Mouse (Mus musculus) ES-Bruce4 (cell line): ENCODE measurements around the gene Cntn2. TPM values are rescaled to one million over a fixed set of nuclear protein-coding genes. Genes with fewer than 3 reads are reported as not detected.

ENCODE experiments used
- H3K27ac ChIP-seq: 2 replicates; pipeline ENCODE4 v1.5.1; 2012; ENCODE audit warnings: low read length, inconsistent platforms; ENCODE audit not compliant: insufficient read depth
- H3K27me3 ChIP-seq: 2 replicates; pipeline ENCODE4 v1.6.1; 2012; ENCODE audit warnings: mild to moderate bottlenecking, low read length, inconsistent platforms; ENCODE audit not compliant: control insufficient read depth, poor library complexity, insufficient read depth, severe bottlenecking
- H3K36me3 ChIP-seq: 2 replicates; pipeline ENCODE4 v1.6.1; 2012; ENCODE audit warnings: inconsistent platforms, mild to moderate bottlenecking, low read length, moderate library complexity; ENCODE audit not compliant: control insufficient read depth, poor library complexity, insufficient read depth, severe bottlenecking
- H3K4me1 ChIP-seq: one replicate; pipeline ENCODE4 v1.8.1; 2011; ENCODE audit warnings: low read length; ENCODE audit not compliant: control insufficient read depth, insufficient read depth
- H3K4me3 ChIP-seq: 2 replicates; pipeline ENCODE4 v1.5.1; 2011; ENCODE audit warnings: low read depth, mild to moderate bottlenecking, low read length
- H3K9ac ChIP-seq: 2 replicates; pipeline ENCODE4 v1.6.1; 2012; ENCODE audit warnings: low read depth, mild to moderate bottlenecking, inconsistent platforms; ENCODE audit not compliant: poor library complexity, severe bottlenecking
- H3K9me3 ChIP-seq: replicated peaks from 2 replicates; pipeline ENCODE4 v1.6.1; 2012; ENCODE audit warnings: mild to moderate bottlenecking, low read length, inconsistent platforms; ENCODE audit not compliant: control insufficient read depth, poor library complexity, insufficient read depth, severe bottlenecking
- CTCF ChIP-seq: IDR thresholded peaks from one replicate; pipeline ENCODE4 v1.8.1; 2011; ENCODE audit warnings: low read depth, low read length
- EP300 ChIP-seq: IDR thresholded peaks from 2 replicates; pipeline ENCODE4 v1.6.1; 2011; ENCODE audit warnings: low read depth, low read length; ENCODE audit not compliant: insufficient read depth
- POLR2A ChIP-seq: IDR thresholded peaks from one replicate; pipeline ENCODE4 v1.8.1; 2011; ENCODE audit warnings: low read length; ENCODE audit not compliant: insufficient read depth
- polyA plus RNA-seq: library from polyadenylated mRNA; stranded (reverse); fragments of >200 nt; gene quantifications from 2 replicates; pipeline ENCODE4 v1.2.4, GENCODE M21; 2011; ENCODE audit warnings: low read depth; ENCODE audit not compliant: missing spikeins, insufficient read depth, insufficient read length

The Cntn2 gene
- polyA plus RNA-seq, 1 experiment: 3.0 TPM

DNA sequence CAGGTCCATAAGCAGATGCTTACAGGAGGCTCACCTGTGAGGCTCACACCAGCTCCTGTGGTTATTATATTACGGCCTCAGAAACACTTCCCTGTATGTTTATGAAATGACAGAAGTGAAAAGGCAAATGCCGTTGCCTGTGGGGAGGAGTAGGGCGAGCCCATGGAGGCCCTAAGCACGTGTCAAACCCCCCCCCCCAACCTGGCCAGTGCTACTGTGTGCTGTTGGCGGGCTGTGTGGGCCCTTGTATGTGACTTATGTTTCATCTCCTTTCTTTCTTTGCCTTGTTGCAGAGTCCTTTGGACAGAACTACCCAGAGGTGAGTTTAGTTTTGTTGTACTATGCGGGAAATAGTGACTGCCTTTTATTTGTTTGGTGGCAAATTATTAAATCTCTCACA lies 59.3 kb downstream of the Cntn2 start:
- H3K27me3 ChIP-seq: no peaks in the 10 kb centered on the region
- TF ChIP-seq CTCF: no peak
- TF ChIP-seq EP300: no peak
- no peak for TF ChIP-seq POLR2A
- H3K4me1 ChIP-seq: no peaks in the 10 kb centered on the region
- no peak overlapping the region for H3K27ac ChIP-seq
- H3K36me3 ChIP-seq: peaks cover 26% of the 10 kb centered on the region
- H3K9me3 ChIP-seq: no peaks in the 10 kb centered on the region
- H3K9ac ChIP-seq: no peak overlapping the region
- H3K4me3 ChIP-seq: no peak overlapping the region

DNA sequence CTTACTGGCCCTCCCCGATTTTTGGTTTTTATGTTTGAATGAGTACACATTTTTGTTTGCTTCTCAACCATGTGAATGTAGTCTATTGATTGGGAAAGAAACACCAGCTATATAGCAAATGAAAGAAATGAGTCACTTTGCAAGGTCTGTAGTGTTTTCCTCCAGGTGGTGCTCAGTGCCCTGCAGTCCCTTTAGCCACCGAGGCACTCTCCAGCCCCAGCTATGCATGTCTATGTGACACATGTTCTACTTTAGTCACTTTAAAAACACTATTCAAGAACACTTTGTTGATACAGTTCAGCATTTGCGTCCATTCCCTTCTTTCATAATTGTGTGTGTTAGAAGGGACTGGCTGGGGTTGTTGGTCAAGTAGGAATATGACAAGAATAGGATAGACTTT lies 59.8 kb downstream of the Cntn2 start:
- Histone ChIP-seq H3K9me3 (no peaks in the 10 kb centered on the region), H3K27me3 (no peaks in the 10 kb centered on the region), H3K27ac (no peak overlapping the region), H3K9ac (no peak overlapping the region), H3K4me3 (no peak overlapping the region), H3K4me1 (no peaks in the 10 kb centered on the region), H3K36me3 (peaks cover 24% of the 10 kb centered on the region)
- TF ChIP-seq POLR2A (no peak), EP300 (no peak), CTCF (no peak)

DNA sequence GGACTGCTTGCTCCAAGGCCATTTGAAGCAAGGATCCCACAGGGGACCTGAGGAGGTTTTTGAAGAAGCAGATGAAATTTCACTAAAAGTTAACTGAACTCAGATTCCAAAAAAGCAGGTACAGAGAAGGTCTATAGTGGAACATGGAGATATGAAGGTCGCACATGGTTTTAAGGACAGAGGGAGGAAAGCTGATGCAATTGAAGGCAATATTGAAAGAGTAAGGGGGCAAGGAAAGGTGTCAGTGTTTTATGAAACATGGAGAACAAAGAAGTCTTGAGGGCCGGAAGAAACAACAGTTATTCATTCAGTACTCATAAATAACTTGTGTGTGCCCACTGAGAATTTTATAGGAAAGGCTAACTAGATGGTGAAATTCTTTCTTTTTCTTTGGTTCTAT lies 61.4 kb downstream of the Cntn2 start:
- Histone ChIP-seq H3K27ac (peak overlapping the region; percentile 36; the same call in 1 of the 2 replicates), H3K9ac (no peak overlapping the region), H3K4me3 (no peak overlapping the region), H3K27me3 (no peaks in the 10 kb centered on the region), H3K36me3 (peaks cover 15% of the 10 kb centered on the region), H3K4me1 (no peaks in the 10 kb centered on the region), H3K9me3 (no peaks in the 10 kb centered on the region)
- TF ChIP-seq CTCF: no peak
- TF ChIP-seq EP300: no peak
- no peak for TF ChIP-seq POLR2A

DNA sequence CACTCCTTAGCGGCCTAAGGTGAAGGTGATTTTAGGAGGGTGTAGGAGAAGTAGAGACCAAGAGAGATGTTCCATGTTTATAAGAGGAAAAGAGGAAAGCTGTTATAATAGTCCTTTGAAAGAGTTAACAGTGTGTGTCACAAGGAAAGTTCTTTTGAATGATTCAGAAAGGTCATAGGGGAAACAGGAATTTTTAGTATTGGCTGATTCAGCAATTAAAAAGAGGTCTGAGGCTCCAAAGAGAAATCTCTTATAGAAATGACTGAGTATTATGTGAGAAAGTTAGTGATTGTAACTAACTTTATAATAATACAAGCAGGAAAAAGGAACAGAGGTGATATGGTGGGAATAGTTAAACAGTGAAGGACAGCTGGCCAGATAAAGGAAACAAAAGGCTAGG lies 63.6 kb downstream of the Cntn2 start:
- peaks cover 3% of the 10 kb centered on the region for H3K36me3 ChIP-seq
- H3K4me1 ChIP-seq: no peaks in the 10 kb centered on the region
- no peaks in the 10 kb centered on the region for H3K9me3 ChIP-seq
- no peak overlapping the region for H3K27ac ChIP-seq
- H3K27me3 ChIP-seq: no peaks in the 10 kb centered on the region
- H3K4me3 ChIP-seq: no peak overlapping the region
- H3K9ac ChIP-seq: no peak overlapping the region
- no peak for TF ChIP-seq EP300

DNA sequence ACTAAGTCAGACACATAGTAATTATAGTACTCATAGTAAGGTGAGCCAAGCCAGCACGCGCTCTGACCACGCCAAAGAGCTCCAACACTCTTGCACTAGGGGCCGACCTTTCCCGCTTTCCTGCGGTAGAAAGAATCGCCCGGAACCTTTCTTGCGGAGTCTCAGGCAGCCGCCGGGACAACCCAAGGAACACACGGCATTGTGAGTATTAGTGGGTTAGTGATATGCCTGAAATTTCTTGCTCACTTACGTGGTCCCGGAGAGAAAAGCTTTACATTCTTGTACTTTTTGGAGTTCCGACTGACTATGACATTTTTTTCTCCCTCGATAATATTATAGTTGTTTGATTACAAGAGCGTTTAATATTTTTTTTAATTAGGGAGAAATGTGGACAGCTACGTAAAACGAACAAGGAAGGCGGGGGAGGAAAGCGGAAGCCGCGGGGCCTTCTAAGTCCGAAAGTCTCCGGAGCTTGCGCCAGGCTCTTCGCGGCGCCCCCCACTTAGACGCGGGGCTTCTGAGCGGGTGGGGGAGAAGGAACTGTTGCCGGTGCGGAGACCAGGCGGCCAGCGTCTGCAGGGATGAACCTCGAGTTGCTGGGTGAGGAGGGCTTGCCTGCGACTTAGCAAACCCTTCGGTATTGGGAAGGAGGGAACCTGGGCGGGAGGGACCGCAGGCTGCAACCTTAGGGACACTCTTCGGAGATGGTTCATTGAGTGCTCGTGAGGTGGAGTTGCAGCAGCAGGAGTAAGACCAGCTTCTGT lies 65.9 kb downstream of the Cntn2 start, which contains the start of gene Rbbp5:
Gene Rbbp5, plus strand, starts transcription at position 438 of the 764 bp plus-strand sequence.
- TF ChIP-seq EP300 (peak; percentile 58; the same call in 1 of the 2 replicates), CTCF (no peak)

DNA sequence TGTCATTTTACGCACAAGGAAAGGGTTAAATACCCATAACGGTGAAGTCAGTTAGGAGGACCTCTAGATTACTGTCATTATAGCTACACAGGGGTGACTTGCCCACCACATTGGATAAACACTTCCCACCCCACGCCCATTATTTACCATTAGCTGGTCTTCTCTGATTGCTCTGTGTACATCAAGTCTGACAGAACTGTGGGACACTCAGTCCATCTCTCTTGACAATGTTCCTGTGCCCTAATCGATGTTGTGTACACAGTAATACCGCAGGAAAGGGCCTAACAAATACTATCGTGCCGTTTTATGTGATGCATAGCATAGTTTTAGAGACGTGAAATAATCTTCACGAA lies 66.5 kb downstream of the Cntn2 start:
- H3K27me3 ChIP-seq: no peaks in the 10 kb centered on the region
- H3K9me3 ChIP-seq: no peaks in the 10 kb centered on the region
- no peaks in the 10 kb centered on the region; the same call in 1 of the 2 replicates for H3K36me3 ChIP-seq
- H3K4me3 ChIP-seq: peak overlapping the region; percentile 99
- H3K4me1 ChIP-seq: peaks cover 3% of the 10 kb centered on the region
- no peak for TF ChIP-seq EP300
- TF ChIP-seq CTCF: no peak
- TF ChIP-seq POLR2A: no peak
- H3K27ac ChIP-seq: peak overlapping the region; percentile 94
- peak overlapping the region; percentile 71 for H3K9ac ChIP-seq

More for the DNA sequence above, 65.9 kb downstream of the Cntn2 start, which contains the start of gene Rbbp5:
- no peaks in the 10 kb centered on the region for H3K27me3 ChIP-seq
- H3K27ac ChIP-seq: peak within 1 kb of the TSS; percentile 94
- H3K4me3 ChIP-seq: peak within 1 kb of the TSS; percentile 99
- H3K4me1 ChIP-seq: peaks cover 2% of the 10 kb centered on the region
- H3K9ac ChIP-seq: peak within 1 kb of the TSS; percentile 71
- no peaks in the 10 kb centered on the region for H3K9me3 ChIP-seq
- H3K36me3 ChIP-seq: no peaks in the 10 kb centered on the region; the same call in 1 of the 2 replicates
